Mouse (Mus musculus) lung, embryonic 14.5 days (tissue): ENCODE results near the gene Mfsd4b5. TPM values are rescaled to one million over a fixed set of nuclear protein-coding genes. Genes with fewer than 3 reads are reported as not detected.
A peak's percentile ranks its signal among the peaks of the same experiment; 100 is the strongest.
"Not testable (repeated sequence)": the region's sequence is repeated elsewhere in the genome, so short reads cannot be mapped to it uniquely, and the experiment has no call there.

Experiments
- ATAC-seq: fragments of 200-750 bp; cut with Nextera tagmentation; 2 replicates; pipeline ENCODE4 v1.8.0; 2017; ENCODE audit warnings: mild to moderate bottlenecking, moderate TSS enrichment, moderate library complexity; ENCODE audit not compliant: insufficient read depth
- DNase-seq: peaks from one replicate; pipeline ENCODE4 v3.0.0-alpha.2; 2015
- H3K27ac ChIP-seq: fragments of 300-500 bp; sonication (generic); 2 replicates; pipeline ENCODE4 v1.5.1; 2014; ENCODE audit warnings: low read depth, mild to moderate bottlenecking, moderate library complexity
- H3K27me3 ChIP-seq: fragments of 300-500 bp; sonication (generic); 2 replicates; pipeline ENCODE4 v1.6.1; 2014; ENCODE audit warnings: low read length, control low read depth; ENCODE audit not compliant: insufficient read depth
- H3K36me3 ChIP-seq: fragments of 300-500 bp; sonication (generic); 2 replicates; pipeline ENCODE4 v1.6.1; 2014; ENCODE audit warnings: control low read depth; ENCODE audit not compliant: insufficient read depth
- H3K4me1 ChIP-seq: fragments of 300-500 bp; sonication (generic); 2 replicates; pipeline ENCODE4 v1.6.1; 2014; ENCODE audit warnings: antibody characterized with exemption, control low read depth; ENCODE audit not compliant: insufficient read depth
- H3K4me2 ChIP-seq: fragments of 300-500 bp; sonication (generic); 2 replicates; pipeline ENCODE4 v1.6.1; 2014; ENCODE audit warnings: mild to moderate bottlenecking
- H3K4me3 ChIP-seq: fragments of 300-500 bp; sonication (generic); 2 replicates; pipeline ENCODE4 v1.5.1; 2014; ENCODE audit warnings: low read depth, low read length
- H3K9ac ChIP-seq: fragments of 300-500 bp; sonication (generic); 2 replicates; pipeline ENCODE4 v1.6.1; 2014
- H3K9me3 ChIP-seq: fragments of 300-500 bp; sonication (generic); 2 replicates; pipeline ENCODE4 v1.6.1; 2016; ENCODE audit warnings: low read depth, low read length, control low read depth
- CTCF ChIP-seq: IDR thresholded peaks from 2 replicates; pipeline ENCODE4 v1.5.1; 2016; ENCODE audit warnings: antibody characterized with exemption, low read depth
- WGBS: fragments of 180-500 bp; shearing (Covaris S2); extraction: QIAGEN DNeasy Blood & Tissue Kit; methylation state at CpG from one replicate; pipeline ENCODE4 v1.1.7; 2014; 5-methylcytosine and 5-hydroxymethylcytosine counted together
- polyA plus RNA-seq: library from polyadenylated mRNA; unstranded; fragments of >200 nt; fragmentation: Nextera tagmentation; extraction: Ambion mirVana; gene quantifications from 2 replicates; pipeline ENCODE4 v1.2.1, GENCODE M21; 2014

Gene Mfsd4b5
- polyA plus RNA-seq, 1 experiment from 2014 or later, result 0.09 TPM

DNA sequence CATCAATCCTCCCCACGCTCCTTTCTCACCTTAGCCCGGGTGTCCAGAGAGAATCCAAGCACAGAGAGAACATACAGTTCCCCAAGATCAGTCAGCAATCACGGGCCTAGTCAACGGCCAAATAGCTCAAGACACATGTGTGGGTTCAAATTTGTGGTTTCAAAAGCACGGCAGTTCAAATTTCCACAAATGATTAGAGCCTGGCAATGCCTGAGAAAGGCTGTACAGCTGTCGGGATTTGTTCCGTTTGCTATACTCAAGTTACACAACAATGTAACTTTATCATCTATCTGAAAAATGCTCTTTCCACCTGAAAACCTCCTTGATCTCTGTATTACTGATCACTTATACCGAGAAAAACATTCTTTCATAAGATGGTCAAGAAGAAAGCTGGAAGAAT is 39.1 kb upstream of the Mfsd4b5 start:
- DNase-seq (peak; percentile 7), ATAC-seq (no peak)
- Histone ChIP-seq H3K4me3 (peak overlapping the region; percentile 57), H3K27ac (no peak overlapping the region), H3K9ac (peak overlapping the region; percentile 55), H3K4me2 (peak overlapping the region; percentile 97), H3K27me3 (peaks cover 6% of the 10 kb centered on the region; the same call in 1 of the 2 replicates), H3K36me3 (no peaks in the 10 kb centered on the region), H3K9me3 (no peaks in the 10 kb centered on the region), H3K4me1 (0 out of 2 replicates have a peak, but pooled peaks cover 2% of the 10 kb centered on the region)
- WGBS, result 55% methylated on average over 8 of the region's 8 CpGs
- no peak for TF ChIP-seq CTCF

DNA sequence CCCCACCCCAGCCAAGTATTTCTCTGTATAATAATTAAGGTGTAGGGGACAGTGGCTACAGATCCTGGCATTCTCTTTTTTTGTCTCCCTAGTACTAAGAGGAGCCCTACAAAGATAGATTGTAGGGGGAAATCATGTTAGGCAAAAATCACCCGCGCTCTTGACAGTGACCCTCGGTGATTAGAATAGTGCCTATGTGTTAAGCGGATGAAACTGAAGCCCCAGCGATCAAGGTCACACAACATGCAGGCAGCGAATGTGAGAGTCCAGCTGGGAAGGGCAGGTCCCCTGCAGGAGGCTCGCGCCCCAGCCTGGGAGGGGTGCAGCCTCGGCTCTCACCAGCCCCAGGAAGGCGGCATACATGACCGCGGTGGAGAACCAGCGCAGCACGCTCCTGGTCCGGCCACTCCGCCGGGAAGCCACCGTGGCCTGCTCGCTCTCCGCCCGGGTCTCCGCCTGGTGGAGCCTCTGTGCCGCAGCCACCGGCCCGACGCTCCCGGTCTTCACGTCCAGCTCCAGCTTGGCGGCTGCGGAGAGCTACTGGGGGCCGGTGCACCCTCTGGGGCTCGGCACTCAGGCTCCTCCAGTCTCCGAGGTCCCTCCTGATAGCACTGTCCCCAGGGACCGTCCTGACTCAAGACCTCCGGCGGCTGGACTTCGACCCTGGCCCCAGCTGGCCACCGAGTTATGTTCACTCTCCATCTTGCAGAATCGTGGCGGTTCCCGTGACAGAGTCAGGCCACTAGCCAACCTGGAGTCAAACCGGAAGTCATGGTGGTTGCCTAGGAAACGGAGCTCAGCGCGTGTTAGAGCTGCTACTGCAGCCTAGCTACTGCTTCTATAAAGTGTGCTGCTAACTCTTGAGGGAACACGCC is 38.3 kb upstream of the Mfsd4b5 start, which contains the start of gene Mfsd4b1:
Gene Mfsd4b1 (minus strand): TSS at position 715 of the 875 bp plus-strand sequence.
- peak; percentile 95 for ATAC-seq
- Histone ChIP-seq H3K4me1 (0 out of 2 replicates have a peak, but pooled peaks cover 2% of the 10 kb centered on the region), H3K9ac (peak within 1 kb of the TSS; percentile 55), H3K4me2 (peak within 1 kb of the TSS; percentile 97), H3K36me3 (no peaks in the 10 kb centered on the region), H3K9me3 (no peaks in the 10 kb centered on the region), H3K4me3 (peak within 1 kb of the TSS; percentile 57), H3K27me3 (peaks cover 6% of the 10 kb centered on the region; the same call in 1 of the 2 replicates), H3K27ac (peak within 1 kb of the TSS; percentile 48; the same call in 1 of the 2 replicates)
- TF ChIP-seq CTCF, result peak; percentile 43
- whole genome bisulfite sequencing, result under 1% methylated on average over 46 of the region's 46 CpGs
- DNase-seq, result peak; percentile 96

DNA sequence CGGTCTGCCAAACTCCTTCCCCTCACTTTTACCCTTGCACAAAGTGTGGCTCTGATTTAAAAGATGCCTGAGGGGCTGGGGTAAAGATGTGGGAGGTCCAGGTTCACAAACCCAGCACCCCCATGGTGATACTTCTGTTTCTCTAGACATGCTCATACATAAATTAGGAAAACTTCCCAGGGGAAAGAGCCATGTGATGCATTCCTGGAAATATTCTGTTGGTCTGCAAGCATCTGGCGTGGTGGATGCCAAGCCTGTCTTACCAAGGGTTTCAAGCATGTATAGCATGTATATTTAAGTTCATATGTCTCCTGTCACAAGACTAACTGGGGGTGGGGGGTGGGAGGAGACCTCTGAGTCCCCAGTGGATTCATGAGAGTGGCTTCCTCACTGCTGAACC is 34.0 kb upstream of the Mfsd4b5 start:
- no peaks in the 10 kb centered on the region for H3K36me3 ChIP-seq
- H3K9ac ChIP-seq, result no peak overlapping the region
- H3K4me1 ChIP-seq, result 0 out of 2 replicates have a peak, but pooled peaks cover 2% of the 10 kb centered on the region
- 70% methylated on average over 2 of the region's 2 CpGs for WGBS
- peaks cover 6% of the 10 kb centered on the region; the same call in 1 of the 2 replicates for H3K27me3 ChIP-seq
- ATAC-seq (no peak), DNase-seq (no peak)
- H3K4me3 ChIP-seq, result no peak overlapping the region
- no peak overlapping the region for H3K27ac ChIP-seq
- H3K4me2 ChIP-seq, result no peak overlapping the region
- no peaks in the 10 kb centered on the region for H3K9me3 ChIP-seq
- no peak for TF ChIP-seq CTCF

DNA sequence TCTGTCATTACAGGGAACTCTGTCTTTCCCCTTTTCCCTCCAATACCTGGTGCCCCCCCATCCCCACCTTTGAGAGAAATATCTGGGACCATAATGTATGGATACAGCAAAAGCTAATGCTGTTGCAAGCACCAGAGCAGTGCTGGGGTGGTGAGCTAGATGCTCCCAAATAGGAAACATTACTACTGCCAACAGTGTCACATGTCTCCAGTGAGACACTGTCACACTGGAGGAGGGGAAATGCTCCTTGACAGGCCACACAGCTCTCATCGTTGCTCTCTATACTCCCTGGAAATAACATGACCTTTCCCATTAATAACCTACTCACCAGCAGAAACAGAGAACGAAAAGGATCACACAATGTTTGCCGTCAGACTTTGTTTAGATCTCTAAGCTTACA is 33.0 kb upstream of the Mfsd4b5 start:
- ATAC-seq, result no peak

DNA sequence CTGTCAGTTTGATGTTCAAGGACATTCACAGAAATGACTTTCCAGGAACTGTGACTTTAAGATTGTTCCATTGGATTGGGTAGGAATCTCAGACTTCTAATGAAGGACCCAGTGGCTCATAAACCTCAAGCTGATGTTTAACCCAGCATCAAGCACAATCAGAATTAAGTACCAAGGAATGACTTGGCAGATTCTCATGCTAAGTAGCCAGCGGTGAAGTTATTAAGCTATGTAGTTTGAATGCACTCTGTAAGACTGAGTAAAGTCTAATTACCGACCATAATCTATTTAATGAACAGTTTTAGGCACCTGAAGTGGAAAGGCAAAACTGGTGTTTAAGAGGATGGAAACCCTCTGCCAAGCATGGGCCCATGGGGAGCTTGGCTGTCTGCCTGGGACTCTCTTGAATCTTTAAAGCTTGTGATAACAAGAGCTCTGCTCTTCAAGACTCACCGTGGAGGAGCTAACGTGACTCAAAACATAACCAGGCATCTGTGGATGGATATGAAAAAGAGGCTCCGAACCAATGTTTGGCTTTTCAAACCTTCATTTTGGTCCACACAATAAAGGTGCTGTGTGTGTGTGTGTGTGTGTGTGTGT is 31.9 kb upstream of the Mfsd4b5 start:
- H3K36me3 ChIP-seq, result no peaks in the 10 kb centered on the region

More for the DNA sequence above, 33.0 kb upstream of the Mfsd4b5 start:
- Histone ChIP-seq H3K27ac (no peak overlapping the region), H3K9me3 (no peaks in the 10 kb centered on the region), H3K4me2 (no peak overlapping the region), H3K36me3 (no peaks in the 10 kb centered on the region), H3K27me3 (peaks cover 6% of the 10 kb centered on the region; the same call in 1 of the 2 replicates), H3K4me1 (no peaks in the 10 kb centered on the region), H3K4me3 (no peak overlapping the region), H3K9ac (no peak overlapping the region)
- TF ChIP-seq CTCF, result no peak
- WGBS, result 38% methylated on average over 3 of the region's 3 CpGs
- DNase-seq, result no peak

DNA sequence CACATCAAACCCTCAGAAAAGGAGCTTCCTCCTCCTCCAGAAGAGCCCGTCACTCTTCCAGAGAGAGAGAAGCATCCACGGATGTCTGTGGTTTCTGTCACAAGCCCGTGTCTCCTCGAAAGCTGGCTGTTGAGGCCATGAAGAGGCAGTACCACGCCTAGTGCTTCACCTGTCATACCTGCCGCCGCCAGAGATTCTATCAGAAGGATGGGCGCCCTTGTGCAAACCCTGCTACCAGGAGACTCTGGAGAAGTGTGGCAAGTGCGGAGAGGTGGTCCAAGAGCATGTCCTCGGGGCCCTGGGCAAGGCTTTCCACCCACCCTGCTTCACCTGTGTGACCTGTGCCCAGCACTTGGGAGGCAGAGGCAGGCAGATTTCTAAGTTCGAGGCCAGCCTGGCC is 23.1 kb upstream of the Mfsd4b5 start:
- Histone ChIP-seq H3K27me3 (no peaks in the 10 kb centered on the region), H3K9me3 (no peaks in the 10 kb centered on the region), H3K4me3 (no peak overlapping the region), H3K27ac (no peak overlapping the region), H3K4me2 (no peak overlapping the region), H3K36me3 (no peaks in the 10 kb centered on the region), H3K4me1 (no peaks in the 10 kb centered on the region), H3K9ac (no peak overlapping the region)
- no peak for ATAC-seq
- WGBS, result 76% methylated on average over 11 of the region's 11 CpGs
- DNase-seq, result no peak
- TF ChIP-seq CTCF, result no peak

More for the DNA sequence above, 31.9 kb upstream of the Mfsd4b5 start:
- no peak for TF ChIP-seq CTCF
- Histone ChIP-seq H3K27me3 (peaks cover 5% of the 10 kb centered on the region; the same call in 1 of the 2 replicates), H3K9ac (no peak overlapping the region), H3K27ac (no peak overlapping the region), H3K9me3 (no peaks in the 10 kb centered on the region), H3K4me1 (no peaks in the 10 kb centered on the region), H3K4me2 (no peak overlapping the region), H3K4me3 (no peak overlapping the region)
- DNase-seq, result no peak
- ATAC-seq, result no peak
- WGBS, result 73% methylated on average over 5 of the region's 5 CpGs

DNA sequence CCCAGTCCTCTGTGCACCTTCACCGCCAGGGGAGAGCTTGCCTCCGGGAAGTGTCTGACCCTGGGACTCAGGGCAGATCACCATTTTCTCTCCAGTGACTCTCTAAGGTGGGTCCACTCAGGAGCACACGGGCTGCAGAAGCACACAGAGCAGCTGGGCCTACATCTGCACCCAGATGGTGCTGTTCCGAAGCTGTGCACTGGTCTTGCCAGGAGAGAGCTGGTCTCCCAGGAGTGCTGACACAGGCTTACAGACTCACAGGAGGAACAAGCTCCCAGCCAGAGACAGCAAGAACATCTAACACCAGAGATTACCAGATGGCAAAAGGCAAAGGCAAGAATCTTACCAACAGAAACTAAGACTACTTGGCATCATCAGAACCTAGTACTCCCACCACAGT is 22.4 kb upstream of the Mfsd4b5 start:
- DNase-seq, H3K9ac ChIP-seq, H3K36me3 ChIP-seq, H3K27me3 ChIP-seq, H3K9me3 ChIP-seq, ATAC-seq, H3K4me3 ChIP-seq, H3K27ac ChIP-seq, H3K4me2 ChIP-seq, H3K4me1 ChIP-seq: not testable (repeated sequence)
- WGBS, result 73% methylated on average over 4 of the region's 4 CpGs
